Mouse (Mus musculus) ES-CJ7 (cell line): ENCODE measurements around the gene Ssr2.
A peak's percentile ranks its signal among the peaks of the same experiment; 100 is the strongest.

ENCODE experiments used
- DNase-seq: peaks from one replicate; pipeline ENCODE4 v3.0.0; 2011; ENCODE audit warnings: low read depth, low spot score

The Ssr2 gene

DNA sequence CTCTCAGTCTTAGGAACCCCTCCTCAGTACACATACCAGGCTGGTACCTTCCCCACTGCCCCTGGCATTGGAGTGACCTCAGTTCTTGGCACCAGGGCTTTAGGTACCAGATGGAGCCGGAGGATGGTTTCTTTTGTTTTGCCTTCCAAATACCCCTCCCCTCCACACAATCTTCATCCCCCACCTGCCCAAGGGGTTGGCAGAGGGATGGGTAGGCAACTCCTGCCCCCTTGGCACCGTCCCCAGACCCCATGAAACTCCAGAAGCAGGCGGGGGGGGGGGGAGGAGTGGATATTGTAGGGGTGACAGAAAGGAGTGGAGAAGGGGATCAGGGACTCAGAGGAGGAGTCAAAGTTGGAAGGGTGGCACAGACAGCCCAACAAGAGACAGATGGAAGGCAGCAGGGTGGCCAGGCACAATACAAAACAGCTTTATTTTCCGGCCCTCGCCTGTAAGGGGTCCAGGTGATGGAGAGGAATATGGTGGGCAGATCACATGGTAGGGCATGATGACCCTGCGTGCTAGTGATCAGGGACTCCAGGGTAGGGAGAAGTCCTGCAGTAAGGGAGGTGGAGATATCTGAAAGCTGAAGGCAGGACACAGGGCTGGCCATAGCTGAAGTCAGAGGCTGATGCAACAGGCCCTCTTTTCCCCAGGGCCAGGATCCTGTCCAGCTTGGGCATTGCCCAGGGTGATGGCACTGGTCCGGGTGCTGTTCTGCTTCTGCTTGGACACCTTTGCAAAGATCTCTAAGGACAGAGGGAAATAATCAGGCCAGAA, 33.9 kb upstream of the Ssr2 start:
- DNase-seq = no peak

GRCm38 (mm10) chr3:88542486-88542885, 33.2 kb upstream of the Ssr2 start:
- DNase-seq = no peak

DNA sequence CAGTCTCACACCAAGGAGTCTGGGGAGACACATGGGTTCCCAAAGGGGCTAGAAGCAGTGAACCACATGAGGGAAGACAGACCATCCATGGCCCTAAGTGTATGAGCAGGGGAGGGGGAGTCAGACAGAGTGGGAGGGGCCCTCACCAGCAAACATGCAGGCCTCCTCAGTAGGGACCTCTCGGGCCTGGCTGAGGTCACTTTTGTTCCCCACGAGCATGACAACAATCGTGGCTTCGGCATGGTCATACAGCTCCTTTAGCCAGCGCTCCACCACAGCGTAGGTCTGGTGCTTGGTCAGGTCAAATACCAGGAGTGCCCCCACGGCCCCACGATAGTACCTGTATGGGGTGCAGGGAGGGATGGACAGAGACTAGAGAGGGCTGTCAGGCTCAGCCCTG, 32.5 kb upstream of the Ssr2 start:
- no peak for DNase-seq

GRCm38 (mm10) chr3:88543651-88544410, 31.8 kb upstream of the Ssr2 start:
- DNase-seq = no peak

GRCm38 (mm10) chr3:88544514-88544913, 31.2 kb upstream of the Ssr2 start:
- peak; percentile 75 for DNase-seq

DNA sequence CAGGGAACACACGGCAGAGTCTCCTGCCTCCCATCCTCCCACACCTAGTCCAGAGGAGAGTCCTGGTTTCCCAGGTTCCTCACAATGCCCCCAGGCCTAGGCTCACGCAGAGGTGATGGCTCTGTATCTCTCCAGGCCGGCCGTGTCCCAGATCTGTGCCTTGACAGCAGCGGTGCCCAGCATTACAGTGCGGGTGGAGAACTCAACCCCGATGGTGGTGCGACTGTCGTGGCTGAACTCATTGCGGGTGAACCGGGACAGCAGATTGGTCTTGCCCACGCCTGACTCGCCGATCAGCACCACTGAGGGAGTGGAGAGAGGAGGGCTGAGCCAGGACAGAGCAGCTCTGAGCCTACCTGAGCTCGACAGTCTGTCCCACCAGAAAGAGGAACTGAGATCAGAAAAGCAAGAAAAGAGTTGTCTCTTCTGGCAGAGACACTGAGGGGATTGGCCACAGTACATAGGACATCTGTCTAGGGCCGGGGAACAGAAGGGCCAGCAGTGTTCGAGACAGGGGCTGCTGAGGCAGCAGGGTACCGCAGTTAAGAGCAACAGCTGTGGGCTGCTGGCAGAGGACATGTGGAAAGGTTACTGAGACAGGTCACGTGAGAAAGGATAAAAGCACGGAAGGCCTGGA, 30.6 kb upstream of the Ssr2 start:
- DNase-seq = no peak

GRCm38 (mm10) chr3:88546674-88547418, 28.8 kb upstream of the Ssr2 start:
- no peak for DNase-seq

GRCm38 (mm10) chr3:88548180-88548917, 27.3 kb upstream of the Ssr2 start, which contains the start of gene Rab25:
Rab25 (minus strand) TSS chr3:88548300.
- DNase-seq = no peak

GRCm38 (mm10) chr3:88551586-88551985, 24.1 kb upstream of the Ssr2 start:
- no peak for DNase-seq

DNA sequence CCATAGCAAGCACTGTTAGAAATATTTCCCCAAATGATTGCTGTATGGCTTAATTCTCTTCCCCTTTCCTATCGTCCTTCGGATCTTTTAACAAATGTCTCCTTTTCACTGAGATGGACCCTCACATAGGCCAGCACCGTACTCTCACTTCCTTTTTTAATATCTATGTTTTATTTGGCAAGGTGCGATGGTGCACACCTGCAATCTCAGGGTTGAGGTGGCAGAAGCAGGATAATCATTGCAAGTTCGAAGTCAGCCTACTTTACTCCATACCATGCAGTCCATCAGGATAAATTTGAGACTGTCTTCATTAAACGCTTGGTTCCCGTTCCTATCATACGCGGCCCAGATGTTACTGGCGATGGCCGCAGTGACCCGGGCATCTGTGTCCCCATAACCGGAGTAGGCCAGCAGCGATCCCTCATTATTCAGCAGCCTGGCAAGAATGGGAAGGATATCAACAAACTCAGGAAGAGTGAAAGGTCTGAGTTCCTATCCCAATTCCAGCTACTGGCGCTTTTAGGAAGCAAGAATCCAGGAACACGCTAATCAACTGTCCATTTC, 23.5 kb upstream of the Ssr2 start:
- DNase-seq = no peak

GRCm38 (mm10) chr3:88552676-88553524, 22.8 kb upstream of the Ssr2 start, which contains the start of gene Lamtor2:
Lamtor2 (minus strand) TSS chr3:88553074.
- DNase-seq = peak; percentile 98

GRCm38 (mm10) chr3:88553525-88553879, 22.2 kb upstream of the Ssr2 start, which contains the start of gene Ubqln4:
Ubqln4 (plus strand) TSS chr3:88553758.
- peak; percentile 82 for DNase-seq

GRCm38 (mm10) chr3:88553880-88554586, 21.6 kb upstream of the Ssr2 start:
- DNase-seq = peak; percentile 58

- DNase-seq = no peak
Observed at GRCm38 (mm10) chr3:88555069-88555605, 20.5 kb upstream of the Ssr2 start.

DNA sequence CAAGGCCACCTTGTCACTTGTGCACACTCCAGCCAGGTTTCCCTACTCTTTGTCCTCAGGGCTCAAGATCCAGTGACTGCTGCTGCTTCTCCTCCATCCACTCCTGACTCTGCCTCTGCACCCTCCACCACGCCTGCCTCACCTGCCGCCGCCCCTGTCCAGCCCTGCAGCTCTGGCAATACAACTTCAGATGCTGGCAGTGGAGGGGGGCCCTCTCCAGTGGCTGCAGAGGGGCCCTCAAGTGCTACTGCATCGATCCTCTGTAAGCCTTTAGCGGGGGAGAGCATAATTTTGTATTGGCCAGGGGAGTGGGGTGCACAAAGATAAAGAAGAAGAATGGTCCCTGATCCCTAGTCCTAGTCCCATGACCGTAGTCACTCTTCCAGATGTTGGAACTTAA, 19.9 kb upstream of the Ssr2 start:
- DNase-seq = no peak

DNA sequence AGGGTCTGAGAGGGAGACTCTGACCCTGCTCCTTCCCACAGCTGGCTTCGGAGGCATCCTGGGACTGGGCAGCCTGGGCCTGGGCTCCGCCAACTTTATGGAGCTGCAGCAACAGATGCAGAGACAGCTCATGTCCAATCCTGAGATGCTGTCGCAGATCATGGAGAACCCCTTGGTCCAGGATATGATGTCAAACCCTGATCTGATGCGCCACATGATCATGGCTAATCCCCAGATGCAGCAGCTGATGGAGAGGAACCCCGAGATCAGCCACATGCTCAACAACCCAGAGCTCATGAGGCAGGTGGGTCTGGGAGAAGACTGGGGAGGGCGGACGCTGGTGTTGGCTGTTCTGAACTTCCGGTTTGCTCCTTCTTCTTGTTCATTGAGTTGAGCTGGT, 19.1 kb upstream of the Ssr2 start:
- DNase-seq = no peak

DNA sequence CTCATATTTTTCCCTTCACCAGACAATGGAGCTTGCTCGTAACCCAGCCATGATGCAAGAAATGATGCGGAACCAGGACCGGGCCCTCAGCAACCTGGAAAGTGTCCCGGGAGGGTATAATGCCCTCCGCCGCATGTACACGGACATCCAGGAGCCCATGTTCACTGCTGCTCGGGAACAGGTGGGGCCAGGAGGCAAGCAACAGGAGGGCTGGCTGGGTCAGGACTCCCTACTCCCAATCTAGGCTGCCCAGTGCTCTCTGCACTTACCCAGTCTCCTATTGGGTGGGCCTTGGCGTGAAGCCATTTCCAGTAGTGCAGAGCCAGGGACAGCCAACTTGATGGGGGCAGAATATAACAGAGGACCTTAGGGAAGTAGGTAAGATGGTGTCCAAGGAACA, 16.1 kb upstream of the Ssr2 start:
- DNase-seq = no peak

GRCm38 (mm10) chr3:88561989-88562388, 13.7 kb upstream of the Ssr2 start:
- peak; percentile 60 for DNase-seq

- DNase-seq = no peak
Observed at GRCm38 (mm10) chr3:88563442-88563841, 12.2 kb upstream of the Ssr2 start.
